ENCODE assay signal across 25 mouse cellular contexts in the genomic region with DNA sequence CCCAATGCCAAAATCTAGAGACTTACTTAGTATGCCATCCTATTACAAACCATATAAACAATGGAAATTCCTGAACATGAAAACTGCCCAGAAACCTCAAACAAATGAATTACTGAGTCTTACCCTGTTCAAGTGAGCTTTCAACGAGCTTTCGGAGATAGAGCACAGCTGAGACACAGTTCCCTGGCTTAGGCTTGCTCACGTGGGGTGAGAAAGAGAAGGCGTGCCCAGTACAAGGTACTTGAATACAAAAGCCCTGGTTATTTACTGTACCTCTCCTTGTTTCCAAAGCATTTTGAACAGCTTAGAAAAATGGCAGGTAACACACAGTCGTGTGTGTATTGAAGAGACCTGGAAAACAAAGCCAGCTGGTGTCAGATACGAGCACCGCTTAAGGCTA.
"Had no signal": no experiment of that assay in that cellular context is flagged by ENCODE, and none has a peak within 500 bp of the region (broad histone marks: within the 10 kb centered on the region; RNA-seq: fewer than 3 reads in every experiment).

No protein-coding gene starts in this region.

- DNase-seq: forebrain, postnatal 0 days; gastrocnemius, postnatal 14 days; gastrocnemius, postnatal 36 days; heart, adult 11 months; heart, adult 2 months; heart, postnatal 10 days; heart, postnatal 4 days; kidney, adult 18-20 months; kidney, adult 8-10 months; kidney, postnatal 10 days; kidney, postnatal 25 days; layer of hippocampus, adult 9-11 months; layer of hippocampus, postnatal 36 days; left cerebral cortex, postnatal 4 days had no signal

- H3K4me2 ChIP-seq: heart, embryonic 12.5 days; hindbrain, embryonic 12.5 days; hindbrain, embryonic 14.5 days; intestine, embryonic 15.5 days; limb, embryonic 13.5 days; limb, embryonic 15.5 days had no signal

- H3K4me1 ChIP-seq: heart, embryonic 10.5 days; heart, embryonic 12.5 days; intestine, embryonic 15.5 days; limb, embryonic 15.5 days had no signal

- H3K36me3 ChIP-seq: heart, embryonic 10.5 days; heart, embryonic 12.5 days; hindbrain, embryonic 10.5 days; hindbrain, embryonic 12.5 days; intestine, embryonic 15.5 days; limb, embryonic 13.5 days; limb, embryonic 15.5 days had no signal

- H3K9ac ChIP-seq: forebrain, postnatal 0 days; heart, embryonic 12.5 days; hindbrain, embryonic 12.5 days; hindbrain, embryonic 14.5 days; intestine, embryonic 15.5 days; limb, embryonic 13.5 days; limb, embryonic 15.5 days had no signal

- ATAC-seq: forebrain, postnatal 0 days; hindbrain, embryonic 16.5 days; inflammation-experienced regulatory T-cells, adult 6 months; intestine, embryonic 15.5 days; intestine, postnatal 0 days had no signal

- H3K9me3 ChIP-seq: hindbrain, embryonic 12.5 days; intestine, embryonic 15.5 days; limb, embryonic 15.5 days had no signal

- H3K27me3 ChIP-seq: heart, embryonic 12.5 days; hindbrain, embryonic 12.5 days; intestine, embryonic 15.5 days had no signal

- H3K4me3 ChIP-seq: heart, adult 2 months; heart, embryonic 10.5 days; heart, embryonic 12.5 days; hindbrain, embryonic 10.5 days; hindbrain, embryonic 12.5 days; intestine, embryonic 15.5 days; limb, embryonic 13.5 days; limb, embryonic 15.5 days had no signal

- H3K27ac ChIP-seq: heart, adult 2 months; heart, embryonic 10.5 days; hindbrain, embryonic 10.5 days; hindbrain, embryonic 12.5 days; hindbrain, embryonic 14.5 days; intestine, embryonic 15.5 days; limb, embryonic 13.5 days; limb, embryonic 15.5 days had no signal
